Mouse (Mus musculus): ENCODE data around the gene Col6a6. TPM values are rescaled to one million over a fixed set of nuclear protein-coding genes. Genes with fewer than 3 reads are reported as not detected.

Col6a6 gene
- polyA plus RNA-seq, 1 experiment from 2014 or later: 0.15 TPM

Other genes with a start within 250 kb of the Col6a6 start
- gene Pik3r4, start 185.2 kb downstream of the Col6a6 start, polyA plus RNA-seq (2015; fragmentation: Nextera tagmentation; extraction: Ambion mirVana): 18.5 and 18.8 TPM in 2 replicates
- 0.15 and 0.52 TPM in 2 replicates for gene Col6a5, start 132.5 kb upstream of the Col6a6 start, polyA plus RNA-seq (2015; fragmentation: Nextera tagmentation; extraction: Ambion mirVana)

Measured in midbrain, embryonic 15.5 days (tissue).